Mouse (Mus musculus) mouse embryonic stem cell (cell line): ENCODE data around the gene Rps6ka5.

Experiments used
- in situ Hi-C, 2 experiments: fragments of 300-500 bp; cut with MboI; formaldehyde crosslinking; loops; 1 replicate in 1 of 2; 3 replicates in 1 of 2; pipeline ENCODE4 v1.14.3; 2019 to 2020; ENCODE audit warnings: low sequenced_read_pairs in 2 of 2, low pct_unique_long_range_greater_than_20kb in 1 of 2, mixed read lengths in 1 of 2; ENCODE audit not compliant: unreplicated experiment in 1 of 2

Rps6ka5 gene

GRCm38 (mm10) chr12:100553675-100554074 lies 173.1 kb downstream of the Rps6ka5 start:
- in situ Hi-C loops = no loop called here

- in situ Hi-C loops = no loop called here
These were observed 174.8 kb downstream of the Rps6ka5 start for GRCm38 (mm10) chr12:100551972-100552371.

- in situ Hi-C loops = no loop called here
These were observed 182.6 kb downstream of the Rps6ka5 start for GRCm38 (mm10) chr12:100544194-100544567.

GRCm38 (mm10) chr12:100543437-100544193 lies 183.2 kb downstream of the Rps6ka5 start:
- in situ Hi-C loops = no loop called here

- in situ Hi-C loops = no loop called here
These were observed 184.3 kb downstream of the Rps6ka5 start for GRCm38 (mm10) chr12:100542494-100542893.

GRCm38 (mm10) chr12:100542076-100542475 lies 184.7 kb downstream of the Rps6ka5 start:
- in situ Hi-C loops = no loop called here

- in situ Hi-C loops = no loop called here
These were observed 187.5 kb downstream of the Rps6ka5 start for GRCm38 (mm10) chr12:100539158-100539714.

GRCm38 (mm10) chr12:100538445-100539157 lies 188.2 kb downstream of the Rps6ka5 start:
- in situ Hi-C loops = no loop called here

GRCm38 (mm10) chr12:100537091-100537490 lies 189.7 kb downstream of the Rps6ka5 start:
- in situ Hi-C loops = no loop called here

- in situ Hi-C loops = no loop called here
These were observed 191.8 kb downstream of the Rps6ka5 start for GRCm38 (mm10) chr12:100535028-100535427.

GRCm38 (mm10) chr12:100534028-100534427 lies 192.8 kb downstream of the Rps6ka5 start:
- in situ Hi-C loops = no loop called here

GRCm38 (mm10) chr12:100533209-100533608 lies 193.6 kb downstream of the Rps6ka5 start:
- in situ Hi-C loops = no loop called here

- in situ Hi-C loops = no loop called here
These were observed 195.0 kb downstream of the Rps6ka5 start for GRCm38 (mm10) chr12:100531740-100532139.

- in situ Hi-C loops = no loop called here
These were observed 195.9 kb downstream of the Rps6ka5 start for GRCm38 (mm10) chr12:100530871-100531270.

- in situ Hi-C loops = no loop called here
These were observed 197.1 kb downstream of the Rps6ka5 start for GRCm38 (mm10) chr12:100529651-100530050.

GRCm38 (mm10) chr12:100529172-100529571 lies 197.6 kb downstream of the Rps6ka5 start:
- in situ Hi-C loops = no loop called here

- in situ Hi-C loops = no loop called here
These were observed 198.5 kb downstream of the Rps6ka5 start for GRCm38 (mm10) chr12:100528246-100528645.

GRCm38 (mm10) chr12:100527753-100528152 lies 199.0 kb downstream of the Rps6ka5 start:
- in situ Hi-C loops = no loop called here

GRCm38 (mm10) chr12:100527241-100527640 lies 199.5 kb downstream of the Rps6ka5 start:
- in situ Hi-C loops = no loop called here

- in situ Hi-C loops = no loop called here
These were observed 200.8 kb downstream of the Rps6ka5 start for GRCm38 (mm10) chr12:100525939-100526338.
